Mouse (Mus musculus) gastrocnemius, postnatal 25 days (tissue): ENCODE data around the gene Ccdc174. TPM values are rescaled to one million over a fixed set of nuclear protein-coding genes. Genes with fewer than 3 reads are reported as not detected.
"Not testable (repeated sequence)": the region's sequence is repeated elsewhere in the genome, so short reads cannot be mapped to it uniquely, and the experiment has no call there.

Source experiments
- DNase-seq: peaks from one replicate; pipeline ENCODE4 v3.0.0; 2022
- long read RNA-seq, 2 experiments: library from polyadenylated mRNA; stranded (forward); transcript quantifications; one replicate each; pipeline ENCODE4 v2.0.0; 2021
- total RNA-seq, 2 experiments: library from RNA; stranded (reverse); gene quantifications; 1 replicate in 1 of 2; 2 replicates in 1 of 2; pipeline ENCODE4 v1.2.3; 2021

The Ccdc174 gene
- total RNA-seq = 1 to 10 TPM; 7.7 to 8.4 TPM
- long read RNA-seq, experiment 1, transcript Ccdc174-201 (11 exons, 1,752 nt) = major isoform, 11 of 20 reads
- long read RNA-seq, experiment 1, partial matches to known transcripts = 5 of 20 reads
- long read RNA-seq, experiment 1, other reads (novel, unspliced or antisense) = 3 of 20 reads
- long read RNA-seq, experiment 2, transcript Ccdc174-201 (11 exons, 1,752 nt) = major isoform, 12 of 15 reads
- long read RNA-seq, experiment 2, partial matches to known transcripts = 2 of 15 reads
- long read RNA-seq, experiment 2, other reads (novel, unspliced or antisense) = 1 of 15 reads

DNA sequence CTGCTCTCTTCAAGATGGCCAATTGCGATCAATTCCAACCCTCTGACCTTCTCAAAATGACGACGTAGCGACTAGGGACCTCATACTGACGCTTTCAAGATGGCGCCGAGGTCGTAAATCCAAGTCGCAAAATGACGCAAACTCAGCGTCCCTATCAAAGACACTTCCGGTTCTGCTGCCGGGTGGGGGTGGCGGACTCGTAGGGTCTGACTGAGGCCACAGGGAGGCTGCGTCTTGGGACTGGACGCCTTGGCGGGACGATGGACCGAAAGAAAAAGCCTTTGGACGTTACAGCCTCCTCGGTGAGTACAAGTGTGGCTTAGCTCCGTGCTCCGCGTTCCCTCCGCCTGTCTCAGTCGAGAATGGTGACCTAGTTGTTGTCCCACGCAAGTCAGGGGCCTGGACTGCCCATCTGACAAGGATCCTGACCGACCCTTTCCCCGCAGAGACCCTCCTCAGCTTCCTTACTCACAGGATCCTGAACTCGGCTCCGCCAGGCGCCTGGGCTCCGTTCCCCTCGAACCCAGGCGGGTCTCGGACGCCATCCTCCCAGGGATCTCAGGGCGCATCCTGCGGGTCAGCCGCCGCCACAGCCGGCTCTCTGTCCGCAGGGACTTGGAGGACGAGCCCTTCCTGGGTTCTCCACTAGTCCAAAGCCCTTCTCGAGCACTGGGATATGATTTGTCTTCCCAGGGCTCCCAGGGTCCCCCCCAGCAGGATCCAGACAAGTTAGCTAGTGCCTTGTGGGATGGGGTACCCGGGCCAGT, at the start of gene Ccdc174:
Gene Ccdc174 (plus strand): TSS at position 169 of the 767 bp plus-strand sequence.
- peak; percentile 89 for DNase-seq

DNA sequence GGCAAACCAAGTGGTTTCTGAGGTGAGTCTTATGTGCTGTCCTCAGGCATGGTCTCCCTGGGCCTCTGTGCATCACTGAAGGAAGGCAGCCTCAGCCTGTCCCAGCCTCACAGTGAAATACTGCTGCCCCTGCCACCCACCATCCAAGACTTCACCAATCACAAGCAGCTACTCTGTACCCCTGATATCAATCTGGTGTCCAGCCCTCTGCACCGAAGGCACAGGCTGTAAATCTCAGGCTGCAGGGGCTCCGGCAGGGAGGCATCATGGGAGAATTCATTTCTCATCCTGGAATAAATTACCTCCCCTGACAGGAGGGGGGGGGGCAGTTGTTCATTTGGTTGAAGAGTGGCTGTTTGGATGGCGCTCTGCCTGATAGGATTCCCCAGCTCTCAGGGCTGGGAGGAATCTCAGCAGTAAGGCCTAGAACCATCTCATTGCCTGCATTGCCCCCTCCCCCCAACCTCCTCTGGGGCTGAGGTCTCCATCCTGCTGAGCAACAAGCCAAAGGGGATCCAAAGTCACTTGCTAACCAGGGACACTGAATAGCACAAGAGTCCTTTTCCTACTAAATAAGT, 44.9 kb upstream of the Ccdc174 start:
- DNase-seq = no peak

DNA sequence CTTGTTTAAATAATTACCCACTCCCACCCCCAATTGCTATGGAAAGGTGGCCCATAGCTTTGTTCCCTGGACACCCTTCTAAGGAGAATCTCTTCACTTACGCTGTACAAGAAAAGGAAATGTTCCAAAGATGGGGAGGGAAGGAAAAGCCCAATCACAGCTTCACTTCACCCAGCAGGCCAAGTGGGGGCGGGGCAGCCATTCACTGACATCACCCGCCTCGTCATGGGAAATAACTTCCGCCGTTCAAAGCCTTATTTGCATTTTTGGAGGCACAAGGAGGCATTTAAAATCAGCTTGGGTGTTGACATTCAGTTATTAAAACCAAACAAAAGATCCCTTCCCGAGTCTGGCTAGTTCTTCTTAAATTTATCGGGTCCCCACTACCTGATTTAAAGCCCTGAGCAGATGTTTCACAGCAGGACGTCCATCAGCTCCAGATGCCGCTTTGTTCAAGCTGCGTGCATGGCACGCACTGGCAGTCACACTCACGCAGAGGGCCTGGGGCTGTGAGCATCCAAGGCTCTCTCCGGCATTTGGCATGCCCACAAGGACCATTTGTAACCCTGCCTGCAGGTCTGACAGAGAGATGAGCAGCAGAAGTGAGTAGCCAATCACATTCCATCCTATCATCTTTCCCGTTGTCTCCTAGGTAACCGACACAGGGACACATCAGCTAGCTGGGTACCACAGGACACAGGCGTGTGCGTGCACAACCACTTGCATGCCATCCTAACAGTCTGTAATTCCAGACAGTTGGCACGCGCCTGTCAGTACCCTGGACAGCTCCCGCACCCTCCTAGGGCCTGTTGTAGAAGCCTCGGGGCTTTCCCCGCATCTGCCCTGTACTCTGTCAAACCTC, 38.6 kb upstream of the Ccdc174 start:
- peak; percentile 19 for DNase-seq

DNA sequence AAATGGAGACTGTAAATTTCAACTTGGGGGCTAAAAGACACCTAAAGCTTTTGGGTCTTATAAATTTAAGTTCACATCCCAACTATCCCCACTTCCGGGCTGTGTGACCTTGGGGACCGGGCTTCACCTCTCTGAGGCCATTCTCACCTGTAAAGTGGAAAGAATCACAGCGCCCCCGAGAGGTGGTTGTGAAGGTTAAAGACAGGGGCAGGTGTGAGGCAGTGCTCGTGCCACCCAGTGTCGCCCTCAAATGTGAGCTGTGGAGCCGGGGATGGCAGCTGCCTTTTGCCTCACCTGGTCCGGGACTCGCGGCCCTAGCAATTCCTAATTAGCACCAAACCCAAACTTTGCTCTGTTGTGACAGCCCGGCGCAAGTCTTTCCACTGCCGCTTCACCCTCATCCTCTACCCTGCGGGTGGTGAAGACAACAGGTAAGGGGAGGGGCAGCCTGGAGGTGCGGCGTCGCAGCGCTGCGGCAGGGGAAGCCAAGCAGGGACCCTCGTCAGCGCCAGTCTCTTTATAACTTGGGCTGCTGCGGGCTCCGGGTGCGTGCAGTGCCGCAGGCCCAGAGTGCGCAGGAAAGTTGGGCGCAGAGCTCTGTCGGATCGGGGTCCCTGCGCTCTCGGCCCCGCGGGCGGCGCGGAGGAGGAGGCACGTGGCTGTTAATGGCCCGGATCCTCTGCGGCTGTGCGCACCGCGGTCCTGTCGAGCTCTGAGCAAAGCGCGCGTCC, 34.8 kb upstream of the Ccdc174 start:
- no peak for DNase-seq

DNA sequence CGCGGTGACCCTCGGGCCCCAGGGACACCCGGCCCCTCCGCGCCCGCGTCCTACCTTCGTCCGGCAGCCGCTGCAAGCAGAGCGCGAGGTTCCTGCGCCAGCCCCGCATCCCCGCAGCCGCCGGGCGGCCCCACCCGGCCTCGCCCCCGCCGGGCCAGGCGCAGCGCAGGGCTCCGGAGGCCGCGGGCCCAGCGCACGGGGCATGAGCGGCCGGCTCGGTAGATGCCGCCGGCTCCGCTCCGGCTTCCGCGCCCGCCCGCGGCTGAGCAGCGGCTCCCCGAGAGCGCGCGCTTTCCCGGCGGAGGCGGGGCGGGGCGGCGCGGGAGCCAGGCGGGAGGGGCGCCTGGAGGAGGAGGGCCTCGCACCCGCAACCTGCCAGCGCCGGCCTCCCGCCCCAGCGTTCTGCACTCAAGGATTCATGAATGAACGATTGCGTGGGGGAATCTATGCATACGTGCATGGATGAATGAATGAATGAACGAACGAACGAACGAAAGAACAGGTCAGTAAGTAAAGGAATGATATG, 34.2 kb upstream of the Ccdc174 start:
- no peak for DNase-seq

DNA sequence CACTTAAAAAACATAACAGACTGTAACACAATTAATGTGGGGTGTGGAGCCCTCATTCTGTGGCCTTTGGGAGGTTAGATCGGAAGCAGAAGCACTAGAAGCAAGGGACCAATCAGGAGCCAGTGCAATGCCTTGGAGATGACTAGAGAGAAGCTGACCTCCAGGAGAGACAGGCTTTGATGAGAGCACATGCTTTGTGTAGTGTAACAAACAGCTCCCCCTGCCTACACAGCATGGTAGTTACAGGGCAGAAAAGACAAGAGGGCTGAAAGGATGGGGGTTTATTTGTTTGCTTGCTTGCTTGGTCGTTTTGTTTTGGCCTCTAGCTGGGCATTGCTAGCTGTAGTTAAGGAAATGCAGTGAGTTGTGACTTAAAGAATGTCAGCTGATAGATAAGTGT, 25.3 kb upstream of the Ccdc174 start:
- DNase-seq = no peak

DNA sequence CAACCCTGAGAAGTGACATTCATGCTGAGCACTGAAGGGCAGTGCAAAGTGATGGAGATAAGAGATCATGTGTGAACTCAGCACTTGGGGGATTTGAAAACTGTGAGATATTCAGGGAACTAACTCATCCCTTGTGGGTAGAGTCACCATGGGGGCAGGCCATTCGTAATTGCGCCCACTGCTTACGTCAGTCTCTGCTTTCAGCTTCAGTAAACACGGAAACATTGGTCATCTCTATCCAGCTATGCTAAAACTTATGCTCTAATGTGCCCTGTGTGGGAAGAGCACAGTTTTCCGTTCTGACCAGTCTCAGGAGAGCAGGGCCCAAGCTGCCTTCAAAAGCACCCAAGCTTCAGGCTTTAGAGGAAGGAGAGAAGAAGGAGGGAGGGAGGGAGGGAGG, 19.5 kb upstream of the Ccdc174 start:
- DNase-seq = no peak

DNA sequence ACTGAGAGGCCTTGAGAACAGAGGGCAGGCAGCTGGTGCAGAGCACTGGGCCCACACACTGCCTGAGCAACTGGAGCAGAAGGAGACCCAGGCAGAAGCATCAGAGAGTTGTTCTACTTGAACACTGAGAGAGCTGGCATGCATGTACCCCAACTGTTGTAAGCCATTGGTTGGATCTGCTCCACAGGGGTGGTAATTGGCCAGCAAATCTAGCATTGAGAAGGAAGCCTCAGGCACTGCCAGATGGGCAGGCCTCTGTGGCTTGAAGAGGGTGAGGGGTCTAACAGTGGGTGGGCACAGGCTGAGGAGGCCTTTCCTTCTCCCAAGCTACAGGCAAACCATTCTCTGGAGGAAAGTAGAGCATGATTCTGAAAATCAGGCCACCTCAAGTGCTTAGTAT, 15.0 kb upstream of the Ccdc174 start:
- DNase-seq = no peak

DNA sequence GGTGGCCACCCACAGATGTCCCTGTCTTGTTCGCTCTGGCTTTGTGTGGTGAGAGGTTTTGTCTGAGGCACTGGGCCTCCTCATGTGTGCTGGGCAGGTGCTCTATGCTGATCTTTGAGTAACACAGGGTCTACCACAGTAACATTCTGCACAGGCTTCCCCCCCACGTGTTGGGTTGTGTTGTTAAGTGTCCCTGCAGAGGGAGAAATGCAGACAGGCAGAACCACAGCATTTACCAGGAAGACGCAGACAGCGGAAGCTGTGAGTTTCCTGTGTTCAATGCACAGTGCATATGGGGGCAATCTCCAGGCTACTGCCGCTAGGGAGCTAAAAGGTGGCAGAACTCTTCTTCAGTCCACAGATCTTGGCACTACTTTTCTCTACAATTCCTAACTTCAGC, 13.3 kb upstream of the Ccdc174 start:
- no peak for DNase-seq

DNA sequence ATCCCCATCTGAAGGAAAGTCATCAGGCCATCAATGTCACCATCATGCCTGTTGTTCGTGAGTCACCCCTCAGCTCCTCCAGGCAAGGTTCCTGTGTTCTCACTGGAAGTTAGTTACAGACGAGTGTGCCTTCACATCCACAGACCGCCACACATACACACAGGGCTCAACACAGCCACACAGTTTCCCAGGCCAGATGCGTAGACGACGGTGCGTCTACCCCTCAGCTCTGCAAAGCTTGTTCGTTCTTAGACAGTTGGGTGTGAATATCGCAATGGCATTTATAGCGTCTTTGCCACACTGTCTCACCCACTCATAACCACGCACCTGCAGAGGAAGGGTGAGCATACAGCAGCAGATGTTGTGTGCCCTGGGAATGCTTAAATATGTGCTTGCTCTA, 12.3 kb upstream of the Ccdc174 start:
- DNase-seq = no peak

DNA sequence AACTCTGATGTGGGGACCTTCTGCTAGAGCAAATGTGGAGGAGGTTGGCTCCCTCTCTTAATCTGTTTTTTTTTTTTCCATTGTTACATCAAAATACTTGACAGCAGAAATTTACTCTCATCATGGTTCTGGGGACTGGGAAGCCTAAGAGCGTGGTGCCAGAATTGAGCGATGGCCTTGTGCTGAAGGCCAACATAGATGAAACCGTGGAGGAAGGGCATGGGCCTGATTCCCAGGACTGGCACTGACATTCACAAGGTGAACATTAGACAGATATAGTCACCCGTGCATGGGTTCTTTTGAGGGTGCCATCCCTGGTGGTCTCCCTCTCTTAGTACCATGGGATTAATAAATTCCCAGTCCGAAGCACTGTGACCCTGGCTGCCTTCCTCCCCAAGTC, 9.8 kb upstream of the Ccdc174 start:
- DNase-seq = no peak

DNA sequence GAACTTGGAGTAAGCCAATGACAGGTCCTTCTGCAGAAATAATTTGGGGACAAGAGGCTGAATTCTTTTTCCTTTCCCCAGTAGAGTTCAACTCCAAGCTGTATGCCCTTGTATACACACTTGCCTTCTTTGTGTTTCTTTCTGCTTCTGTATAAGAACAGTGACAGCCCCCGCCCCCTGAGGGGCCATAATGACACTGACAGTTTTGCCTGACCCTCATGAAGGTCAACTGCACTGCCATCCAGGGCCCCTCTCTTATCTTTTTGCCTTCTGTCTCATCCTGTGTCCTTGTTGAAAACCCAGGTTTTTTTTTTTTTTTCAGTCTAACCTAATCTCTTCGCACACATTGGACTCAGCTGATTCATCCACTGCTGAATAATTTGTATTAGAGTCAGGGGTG, 5.1 kb upstream of the Ccdc174 start:
- DNase-seq = no peak

DNA sequence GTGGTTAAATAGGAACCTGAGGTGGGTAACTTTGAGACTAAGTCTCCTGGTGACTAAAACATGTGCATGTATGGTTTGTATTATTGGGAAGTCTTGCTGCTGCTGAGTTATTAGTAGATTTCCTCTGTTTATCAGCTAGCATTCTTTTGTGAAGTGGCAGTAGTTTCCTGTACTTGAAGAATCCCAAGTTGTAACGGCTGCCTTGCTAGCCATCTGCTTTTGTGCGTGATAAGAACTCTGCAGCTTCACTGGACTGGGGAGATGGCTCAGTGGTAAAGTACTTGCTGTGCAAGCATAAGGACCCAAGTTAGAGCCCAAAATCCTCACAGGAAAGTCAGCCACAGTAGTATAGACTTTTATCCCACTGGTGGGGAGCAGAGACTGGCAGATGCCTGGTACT, 6.0 kb downstream of the Ccdc174 start:
- no peak for DNase-seq

DNA sequence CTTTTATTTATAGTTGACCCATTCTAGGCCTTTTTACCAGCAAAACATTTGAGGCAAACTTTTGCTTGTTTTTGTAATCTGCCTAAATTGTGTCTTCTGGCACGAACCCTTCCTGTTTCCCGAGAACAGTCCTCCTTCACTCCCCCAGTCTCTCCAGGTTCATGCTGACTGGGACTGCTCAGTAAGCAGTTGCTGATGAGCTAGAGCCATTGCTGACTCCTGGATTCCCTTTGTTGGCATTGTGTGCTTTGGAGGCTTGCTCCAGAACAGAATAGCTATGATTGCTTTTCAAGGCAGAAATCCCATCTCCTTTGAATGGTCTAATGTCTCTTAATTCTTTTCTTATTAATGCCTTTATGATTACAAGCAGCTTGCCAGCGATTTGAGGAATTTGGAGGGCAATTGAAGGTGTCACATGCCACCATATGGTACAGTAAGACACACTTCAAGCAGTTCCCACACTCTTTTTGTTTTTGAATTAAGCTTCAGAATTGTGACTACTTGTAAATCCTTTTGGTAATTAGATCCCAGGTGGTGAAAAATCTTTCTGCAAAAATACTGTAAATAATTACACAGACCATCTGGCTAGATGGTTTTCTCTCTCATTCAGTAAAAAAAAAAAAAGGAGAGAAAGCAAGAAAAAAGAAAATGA, 11.5 kb downstream of the Ccdc174 start:
- no peak for DNase-seq

DNA sequence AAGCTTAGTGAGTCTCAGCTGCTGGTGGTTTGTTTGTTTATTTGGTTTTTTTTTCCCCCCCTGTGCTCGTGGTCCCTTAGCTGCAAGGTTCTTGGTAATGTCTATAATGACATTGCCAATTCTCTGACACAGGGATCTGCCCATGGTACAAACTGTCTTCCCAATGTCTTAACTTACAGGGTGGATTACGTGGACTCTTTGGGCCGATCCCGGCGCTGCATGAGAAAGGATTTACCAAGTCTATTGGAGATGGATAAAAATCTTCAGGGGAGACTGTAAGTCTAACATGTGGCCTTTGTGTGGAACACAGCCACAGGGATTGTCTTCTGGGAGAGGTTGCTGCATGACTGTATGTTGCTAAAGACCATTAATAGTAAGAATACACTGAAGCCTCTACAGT, 12.8 kb downstream of the Ccdc174 start:
- no peak for DNase-seq

DNA sequence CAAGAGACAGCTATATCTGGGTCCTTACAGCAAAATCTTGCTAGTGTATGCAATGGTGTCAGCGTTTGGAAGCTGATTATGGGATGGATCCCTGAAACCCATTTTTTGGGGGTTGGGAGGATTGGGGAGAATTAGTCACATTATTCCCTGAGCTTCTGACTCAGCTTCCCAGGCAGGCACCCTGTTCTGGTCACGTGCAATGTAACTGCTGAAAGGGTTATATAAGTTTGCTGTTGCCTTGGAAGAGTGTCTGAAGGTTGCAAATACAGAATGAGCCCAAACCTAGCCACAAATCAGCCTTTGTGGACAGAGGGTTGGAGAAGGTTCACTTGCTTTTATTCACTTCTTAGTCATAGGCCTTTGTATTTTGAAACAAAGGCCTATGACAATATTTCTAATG, 13.9 kb downstream of the Ccdc174 start:
- no peak for DNase-seq

DNA sequence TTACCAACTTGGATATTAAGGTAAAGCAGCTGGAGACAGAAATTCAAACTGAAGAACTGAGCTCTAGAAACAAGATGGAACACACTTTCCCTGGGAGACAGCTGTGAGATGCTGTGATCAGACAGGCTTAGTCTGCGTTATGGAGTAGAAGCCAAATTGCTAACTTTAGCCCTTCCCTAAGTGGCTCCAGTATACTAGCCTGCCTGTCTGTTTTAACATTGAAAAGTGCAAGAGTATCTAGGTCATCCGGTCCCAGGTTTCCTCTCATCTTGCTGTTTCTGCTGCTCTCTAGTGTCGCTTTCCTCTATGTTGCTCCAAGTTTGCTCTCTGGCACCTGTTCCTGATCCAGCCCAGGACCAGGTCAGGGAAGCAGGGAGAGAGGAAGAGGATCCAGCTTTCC, 18.9 kb downstream of the Ccdc174 start:
- no peak for DNase-seq

DNA sequence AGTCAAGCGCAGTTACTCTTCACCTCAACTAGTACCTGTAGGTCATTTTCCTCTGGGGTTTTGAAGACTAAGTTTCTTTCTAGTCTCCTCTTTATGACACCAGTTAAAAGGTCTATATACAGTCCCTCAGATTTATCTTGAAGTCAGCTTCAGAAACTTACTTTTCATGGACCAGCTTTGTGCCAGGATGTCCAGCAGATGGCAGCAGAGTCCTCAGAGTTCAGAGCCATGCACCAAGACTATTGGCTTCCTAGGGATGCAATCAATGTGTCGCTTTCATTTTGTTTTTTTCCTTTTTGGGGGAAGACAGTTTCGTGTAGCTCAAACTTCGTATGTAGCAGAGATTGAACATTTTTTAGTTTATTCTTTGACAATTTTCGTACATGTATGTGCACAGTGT, 23.7 kb downstream of the Ccdc174 start:
- peak; percentile 18 for DNase-seq

DNA sequence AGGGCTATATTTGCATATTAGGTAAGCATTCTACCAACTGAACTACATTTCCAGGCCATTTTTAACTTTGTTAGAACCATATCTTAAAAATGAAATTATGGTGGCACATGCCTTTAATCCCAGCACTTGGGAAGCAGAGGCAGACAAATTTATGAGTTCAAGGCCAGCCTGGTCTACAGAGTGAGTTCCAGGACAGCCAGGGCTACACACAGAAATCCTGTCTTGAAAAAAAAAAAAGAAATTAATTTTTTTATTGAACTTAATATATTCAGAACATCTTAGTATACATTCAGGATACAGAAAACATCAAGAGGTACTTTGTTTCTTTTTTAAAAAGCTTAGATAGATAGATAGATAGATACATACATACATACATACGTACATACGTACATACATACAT, 24.7 kb downstream of the Ccdc174 start, which contains the start of gene 4930590J08Rik:
Gene 4930590J08Rik (plus strand): TSS at position 301 of the 400 bp plus-strand sequence.
- not testable (repeated sequence) for DNase-seq

DNA sequence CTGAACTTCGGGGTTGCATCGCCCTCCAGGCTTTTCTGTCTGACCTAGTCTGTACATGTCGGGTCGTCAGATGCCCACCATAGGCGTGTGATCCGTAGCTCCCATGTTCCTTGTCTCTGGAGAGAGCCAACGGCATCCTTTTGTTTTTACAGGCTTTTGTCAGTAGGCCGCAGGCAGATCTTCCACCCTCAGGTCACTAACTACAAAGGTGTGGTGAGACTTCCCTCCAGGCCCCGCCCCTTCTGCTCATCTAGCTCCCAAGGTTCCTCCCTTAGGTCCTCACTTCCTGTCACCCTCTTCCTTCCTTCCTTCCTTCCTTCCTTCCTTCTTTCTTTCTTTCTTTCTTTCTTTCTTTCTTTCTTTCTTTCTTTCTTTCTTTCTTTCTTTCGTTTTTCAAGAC, 36.2 kb downstream of the Ccdc174 start:
- no peak for DNase-seq

DNA sequence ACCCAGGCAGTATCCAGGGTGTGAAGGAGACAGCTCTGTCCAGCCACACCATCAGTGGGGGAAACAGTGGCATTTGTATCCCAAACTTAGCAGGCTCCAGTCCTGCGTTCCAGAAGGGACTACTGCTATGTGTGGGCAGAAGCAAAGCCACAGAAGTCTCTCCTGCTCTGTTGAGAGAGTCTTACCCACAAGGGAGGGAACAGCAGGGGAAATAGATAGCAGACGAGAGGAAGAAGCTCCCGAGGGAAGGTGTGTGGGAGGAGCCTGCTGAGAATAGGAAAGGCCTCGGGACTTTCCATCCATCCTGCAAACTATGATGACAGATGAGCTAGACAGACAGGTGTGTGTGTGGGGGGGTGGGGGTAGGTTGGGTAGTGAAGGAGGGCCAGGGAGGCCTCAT, 39.4 kb downstream of the Ccdc174 start:
- DNase-seq = no peak
